Comparison of ENCODE assay signal across 8 mouse cellular contexts in the genomic region with DNA sequence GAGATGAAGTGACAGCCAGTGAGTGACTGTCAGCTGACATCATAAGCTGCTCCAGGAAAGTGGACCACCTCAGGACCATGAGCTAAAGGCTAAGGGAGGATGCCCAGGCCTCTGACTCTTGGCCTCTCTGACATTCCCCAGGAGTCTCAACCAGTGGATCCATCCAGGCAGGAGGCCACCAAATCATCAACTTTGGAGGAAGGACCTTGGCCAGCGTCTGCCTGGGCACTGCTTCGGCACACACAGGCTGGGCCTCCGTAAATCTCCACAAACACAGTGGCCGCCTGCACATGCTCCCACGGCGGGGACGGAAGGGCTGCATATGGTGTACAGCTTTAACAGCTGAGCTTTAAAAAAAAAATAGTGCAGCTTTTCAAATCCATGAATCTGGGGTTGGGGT.
DNase-seq lines count a peak whose midpoint lies in the region; ATAC-seq lines count a peak whose summit lies in the region.

No protein-coding gene starts in this region.

- peak; percentile 19 for DNase-seq in adrenal gland, postnatal 25 days
- no peak for DNase-seq in adrenal gland, postnatal 4 days (ENCODE audit: low spot score in 2 of 2)
- no peak for DNase-seq in lung, postnatal 14 days
- DNase-seq in intestine, embryonic 14.5 days (ENCODE audit: low spot score), result no peak
- DNase-seq in urinary bladder, postnatal 4 days (ENCODE audit: low spot score in 2 of 2), result no peak

- 47% methylated on average over 7 of the region's 7 CpGs for WGBS in lung, embryonic 16.5 days
- 32% methylated on average over 7 of the region's 7 CpGs for WGBS in intestine, embryonic 14.5 days
- whole genome bisulfite sequencing in stomach, embryonic 15.5 days, result 44% methylated on average over 7 of the region's 7 CpGs

- peaks cover 30% of the 10 kb centered on the region for H3K4me1 ChIP-seq in lung, embryonic 16.5 days (replicated peaks; ENCODE audit: control insufficient read depth, insufficient read depth, low read length)
- H3K4me1 ChIP-seq in intestine, embryonic 14.5 days (replicated peaks; ENCODE audit: control insufficient read depth, insufficient read depth, low read length), result peaks cover 22% of the 10 kb centered on the region
- H3K4me1 ChIP-seq in stomach, embryonic 15.5 days, result peaks cover 8% of the 10 kb centered on the region

- H3K27ac ChIP-seq in lung, embryonic 16.5 days (ENCODE audit: low read length), result no peak overlapping the region
- H3K27ac ChIP-seq in intestine, embryonic 14.5 days (ENCODE audit: low read depth), result peak overlapping the region; percentile 80; the same call in 1 of the 2 replicates
- H3K27ac ChIP-seq in stomach, embryonic 15.5 days, result peak overlapping the region; percentile 84; the same call in 1 of the 2 replicates

- no peaks in the 10 kb centered on the region for H3K27me3 ChIP-seq in lung, embryonic 16.5 days (ENCODE audit: control insufficient read depth, insufficient read depth, low read depth, low read length)
- H3K27me3 ChIP-seq in intestine, embryonic 14.5 days (replicated peaks; ENCODE audit: control insufficient read depth, insufficient read depth, low read length), result no peaks in the 10 kb centered on the region
- H3K27me3 ChIP-seq in stomach, embryonic 15.5 days (replicated peaks), result no peaks in the 10 kb centered on the region

- no peaks in the 10 kb centered on the region for H3K9me3 ChIP-seq in lung, embryonic 16.5 days (ENCODE audit: control insufficient read depth, low read length)
- no peaks in the 10 kb centered on the region for H3K9me3 ChIP-seq in intestine, embryonic 14.5 days (ENCODE audit: control insufficient read depth, low read length)
- H3K9me3 ChIP-seq in stomach, embryonic 15.5 days, result no peaks in the 10 kb centered on the region

- H3K4me3 ChIP-seq in lung, embryonic 16.5 days (ENCODE audit: low read length), result no peak overlapping the region; the same call in 1 of the 2 replicates
- no peak overlapping the region for H3K4me3 ChIP-seq in intestine, embryonic 14.5 days (ENCODE audit: low read depth, low read length)
- H3K4me3 ChIP-seq in stomach, embryonic 15.5 days (replicated peaks), result no peak overlapping the region

- H3K36me3 ChIP-seq in lung, embryonic 16.5 days (ENCODE audit: control insufficient read depth, insufficient read depth, low read length), result no peaks in the 10 kb centered on the region
- no peaks in the 10 kb centered on the region for H3K36me3 ChIP-seq in intestine, embryonic 14.5 days (ENCODE audit: control insufficient read depth, insufficient read depth, low read length)
- H3K36me3 ChIP-seq in stomach, embryonic 15.5 days, result no peaks in the 10 kb centered on the region

- peak overlapping the region; percentile 68; the same call in 1 of the 2 replicates for H3K4me2 ChIP-seq in lung, embryonic 16.5 days (ENCODE audit: low read depth, low read length)
- H3K4me2 ChIP-seq in intestine, embryonic 14.5 days (ENCODE audit: low read length), result peak overlapping the region; percentile 48; the same call in 1 of the 2 replicates
- peak overlapping the region; percentile 55; the same call in 1 of the 2 replicates for H3K4me2 ChIP-seq in stomach, embryonic 15.5 days

- H3K9ac ChIP-seq in lung, embryonic 16.5 days (ENCODE audit: low read length), result no peak overlapping the region
- no peak overlapping the region for H3K9ac ChIP-seq in intestine, embryonic 14.5 days (ENCODE audit: low read length)
- no peak overlapping the region for H3K9ac ChIP-seq in stomach, embryonic 15.5 days

- no peak for ATAC-seq in lung, embryonic 16.5 days (ENCODE audit: low read depth)
- ATAC-seq in intestine, embryonic 14.5 days (replicated peaks; ENCODE audit: low FRiP score, low TSS enrichment, low read depth), result no peak
- ATAC-seq in stomach, embryonic 15.5 days (ENCODE audit: insufficient read depth, low FRiP score, low read depth), result no peak
- no peak for ATAC-seq in megakaryocyte progenitor cell, adult 5-6 weeks (replicated peaks; ENCODE audit: poor library complexity)
